Mouse (Mus musculus) midbrain, embryonic 12.5 days (tissue): ENCODE data around the gene Olfr612. TPM values are rescaled to one million over a fixed set of nuclear protein-coding genes. Genes with fewer than 3 reads are reported as not detected.
"Not testable (repeated sequence)": the region's sequence is repeated elsewhere in the genome, so short reads cannot be mapped to it uniquely, and the experiment has no call there.

Experiments used
- ATAC-seq: fragments of 200-750 bp; cut with Nextera tagmentation; 2 replicates; pipeline ENCODE4 v1.8.0; 2017; ENCODE audit warnings: low read depth, moderate TSS enrichment, moderate library complexity; ENCODE audit not compliant: low FRiP score
- H3K27ac ChIP-seq: fragments of 300-500 bp; sonication (generic); replicated peaks from 2 replicates; pipeline ENCODE4 v1.5.1; 2016; ENCODE audit warnings: mild to moderate bottlenecking
- H3K27me3 ChIP-seq: fragments of 300-500 bp; sonication (generic); 2 replicates; pipeline ENCODE4 v1.6.1; 2016; ENCODE audit warnings: mild to moderate bottlenecking
- H3K36me3 ChIP-seq: fragments of 300-500 bp; sonication (generic); 2 replicates; pipeline ENCODE4 v1.6.1; 2016
- H3K4me1 ChIP-seq: fragments of 300-500 bp; sonication (generic); 2 replicates; pipeline ENCODE4 v1.6.1; 2016
- H3K4me2 ChIP-seq: fragments of 300-500 bp; sonication (generic); replicated peaks from 2 replicates; pipeline ENCODE4 v1.6.1; 2016; ENCODE audit warnings: mild to moderate bottlenecking, moderate library complexity
- H3K4me3 ChIP-seq: fragments of 300-500 bp; sonication (generic); 2 replicates; pipeline ENCODE4 v1.5.1; 2016; ENCODE audit warnings: mild to moderate bottlenecking
- H3K9ac ChIP-seq: fragments of 300-500 bp; sonication (generic); replicated peaks from 2 replicates; pipeline ENCODE4 v1.6.1; 2016; ENCODE audit warnings: mild to moderate bottlenecking, moderate library complexity
- H3K9me3 ChIP-seq: fragments of 300-500 bp; sonication (generic); 2 replicates; pipeline ENCODE4 v1.6.1; 2016; ENCODE audit warnings: mild to moderate bottlenecking
- WGBS: fragments of 180-500 bp; shearing (Covaris S2); methylation state at CpG from one replicate; pipeline ENCODE4 v1.1.7; 2016; 5-methylcytosine and 5-hydroxymethylcytosine counted together
- microRNA-seq: library from miRNA; unstranded; fragments of <30 nt; microRNA quantifications from one replicate; pipeline ENCODE4, GENCODE M21; 2017
- polyA plus RNA-seq: library from polyadenylated mRNA; unstranded; fragments of >200 nt; fragmentation: Nextera tagmentation; extraction: Ambion mirVana; gene quantifications from 2 replicates; pipeline ENCODE4 v1.2.1, GENCODE M21; 2016

Olfr612 gene
- not detected in 2 replicates for polyA plus RNA-seq

GRCm38 (mm10) chr7:103542617-103543016 is at the start of gene Olfr612:
TSS of gene Olfr612 (minus strand) at chr7:103542717.
- not testable (repeated sequence) for H3K4me3 ChIP-seq, H3K27ac ChIP-seq, H3K4me2 ChIP-seq, H3K4me1 ChIP-seq, H3K36me3 ChIP-seq, ATAC-seq, H3K27me3 ChIP-seq, H3K9ac ChIP-seq, H3K9me3 ChIP-seq
- WGBS: 86% methylated on average over 2 of the region's 2 CpGs

GRCm38 (mm10) chr7:103589803-103590202 is 47.3 kb upstream of the Olfr612 start, which contains the start of gene Olfr618:
TSS of gene Olfr618 (plus strand) at chr7:103590103.
- H3K36me3 ChIP-seq: no peaks in the 10 kb centered on the region
- H3K27ac ChIP-seq: no peak within 1 kb of the TSS
- no peak within 1 kb of the TSS for H3K4me2 ChIP-seq
- H3K4me3 ChIP-seq: no peak within 1 kb of the TSS
- H3K9ac ChIP-seq: no peak within 1 kb of the TSS
- ATAC-seq: no peak
- no peaks in the 10 kb centered on the region for H3K4me1 ChIP-seq
- WGBS: 64% methylated on average over 2 of the region's 2 CpGs
- no peaks in the 10 kb centered on the region for H3K27me3 ChIP-seq
- H3K9me3 ChIP-seq: no peaks in the 10 kb centered on the region

DNA sequence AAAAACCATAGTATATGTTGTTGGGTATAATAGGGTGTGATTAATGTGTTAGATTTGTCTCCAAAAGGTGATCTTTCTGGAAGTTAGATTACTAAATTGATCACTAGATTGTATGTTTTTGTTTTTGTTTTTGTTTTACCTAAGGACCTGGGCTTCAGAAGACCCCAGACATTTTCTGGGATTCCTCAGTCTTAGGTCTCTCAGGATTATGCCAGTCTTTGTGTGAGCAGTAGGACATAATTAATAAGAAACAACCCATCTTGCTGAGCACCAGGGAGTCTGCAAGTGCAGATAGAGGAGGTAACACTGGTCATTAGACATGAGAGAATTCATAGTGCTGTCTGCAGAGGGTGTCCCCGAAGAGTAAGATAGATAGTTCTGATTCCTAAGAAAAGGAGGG is 30.2 kb upstream of the Olfr612 start, which contains the start of gene Olfr617:
Gene Olfr617 (plus strand): TSS at position 301 of the 400 bp plus-strand sequence.
- Histone ChIP-seq H3K4me2 (no peak within 1 kb of the TSS), H3K9me3 (no peaks in the 10 kb centered on the region), H3K4me3 (no peak within 1 kb of the TSS), H3K27me3 (no peaks in the 10 kb centered on the region), H3K4me1 (no peaks in the 10 kb centered on the region), H3K9ac (no peak within 1 kb of the TSS), H3K36me3 (no peaks in the 10 kb centered on the region), H3K27ac (no peak within 1 kb of the TSS)
- ATAC-seq: no peak
- 82% methylated on average over 1 of the region's 1 CpGs for WGBS

- Histone ChIP-seq H3K4me2 (no peak within 1 kb of the TSS), H3K27me3 (no peaks in the 10 kb centered on the region), H3K9ac (no peak within 1 kb of the TSS), H3K4me1 (no peaks in the 10 kb centered on the region), H3K27ac (no peak within 1 kb of the TSS), H3K36me3 (no peaks in the 10 kb centered on the region), H3K9me3 (no peaks in the 10 kb centered on the region), H3K4me3 (no peak within 1 kb of the TSS)
- no peak for ATAC-seq
- 75% methylated on average over 3 of the region's 3 CpGs for WGBS
These were observed 26.5 kb upstream of the Olfr612 start, which contains the start of gene Olfr616 for GRCm38 (mm10) chr7:103569043-103569442. TSS of gene Olfr616 (minus strand) at chr7:103569143.

- Histone ChIP-seq H3K36me3 (no peaks in the 10 kb centered on the region), H3K9ac (no peak within 1 kb of the TSS), H3K4me1 (no peaks in the 10 kb centered on the region), H3K27me3 (no peaks in the 10 kb centered on the region), H3K9me3 (no peaks in the 10 kb centered on the region), H3K4me2 (no peak within 1 kb of the TSS), H3K4me3 (no peak within 1 kb of the TSS), H3K27ac (no peak within 1 kb of the TSS)
- WGBS: 85% methylated on average over 2 of the region's 2 CpGs
- no peak for ATAC-seq
These were observed 13.3 kb upstream of the Olfr612 start, which contains the start of gene Olfr615 for GRCm38 (mm10) chr7:103555779-103556178. TSS of gene Olfr615 (plus strand) at chr7:103556079.

DNA sequence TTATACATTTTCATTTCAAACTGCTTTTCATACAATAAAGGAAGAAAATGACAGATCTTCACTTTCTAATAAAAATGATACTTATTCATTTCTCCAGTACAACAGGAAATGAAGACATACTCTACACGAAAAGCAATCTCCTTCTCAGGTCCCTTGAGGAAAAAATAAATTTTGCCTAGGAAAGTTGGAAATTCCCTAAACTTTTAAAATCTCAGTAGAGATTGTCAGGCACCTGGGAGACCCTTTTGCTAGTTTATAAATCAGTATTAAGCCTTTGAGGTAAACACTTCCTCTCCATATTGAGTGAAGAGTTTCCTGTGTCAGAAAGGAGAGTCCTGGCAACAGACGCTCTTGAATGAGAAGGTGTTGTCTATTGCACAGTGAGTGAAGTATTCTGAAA is 5.3 kb upstream of the Olfr612 start, which contains the start of gene Olfr613:
Gene Olfr613 (plus strand): TSS at position 301 of the 400 bp plus-strand sequence.
- no peaks in the 10 kb centered on the region for H3K27me3 ChIP-seq
- H3K9me3 ChIP-seq: no peaks in the 10 kb centered on the region
- no peak within 1 kb of the TSS for H3K27ac ChIP-seq
- 89% methylated on average over 2 of the region's 2 CpGs for WGBS
- no peak within 1 kb of the TSS for H3K4me3 ChIP-seq
- no peak within 1 kb of the TSS for H3K9ac ChIP-seq
- H3K36me3 ChIP-seq: no peaks in the 10 kb centered on the region
- no peak within 1 kb of the TSS for H3K4me2 ChIP-seq
- H3K4me1 ChIP-seq: no peaks in the 10 kb centered on the region
- no peak for ATAC-seq

DNA sequence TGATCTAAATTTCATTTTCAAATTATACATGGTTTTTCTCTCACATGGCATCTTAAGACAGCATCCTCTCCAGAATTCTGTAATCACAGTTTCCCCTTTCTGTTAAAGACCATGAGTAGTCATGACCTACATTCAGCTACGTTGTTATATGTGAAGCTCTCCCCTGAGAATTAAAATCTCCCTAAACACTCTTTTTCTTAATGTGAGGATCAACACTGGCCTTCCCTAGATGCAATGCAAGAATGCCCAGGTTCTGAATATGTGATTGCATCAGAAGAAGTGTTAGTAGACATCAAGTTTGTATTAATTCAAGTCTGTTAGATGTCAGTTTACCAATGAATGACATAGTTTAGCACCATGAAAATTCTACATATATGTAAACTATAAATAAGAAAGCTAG is 21.8 kb downstream of the Olfr612 start, which contains the start of gene Olfr611:
Gene Olfr611 (minus strand): TSS at position 101 of the 400 bp plus-strand sequence.
- not testable (repeated sequence) for H3K27ac ChIP-seq, ATAC-seq, H3K4me1 ChIP-seq, H3K36me3 ChIP-seq, H3K9ac ChIP-seq, H3K4me2 ChIP-seq, H3K4me3 ChIP-seq, H3K9me3 ChIP-seq, H3K27me3 ChIP-seq
- WGBS: 69% methylated on average over 1 of the region's 1 CpGs

GRCm38 (mm10) chr7:103512022-103512421 is 30.5 kb downstream of the Olfr612 start, which contains the start of gene Olfr610:
TSS of gene Olfr610 (minus strand) at chr7:103512122.
- no peak within 1 kb of the TSS for H3K9ac ChIP-seq
- no peaks in the 10 kb centered on the region for H3K4me1 ChIP-seq
- H3K27me3 ChIP-seq: no peaks in the 10 kb centered on the region
- ATAC-seq: no peak
- H3K27ac ChIP-seq: no peak within 1 kb of the TSS
- no peak within 1 kb of the TSS for H3K4me3 ChIP-seq
- H3K4me2 ChIP-seq: no peak within 1 kb of the TSS
- no peaks in the 10 kb centered on the region for H3K9me3 ChIP-seq
- WGBS: 89% methylated on average over 2 of the region's 2 CpGs
- no peaks in the 10 kb centered on the region for H3K36me3 ChIP-seq

GRCm38 (mm10) chr7:103497962-103498361 is 44.6 kb downstream of the Olfr612 start, which contains the start of gene Olfr609:
TSS of gene Olfr609 (minus strand) at chr7:103498062.
- Histone ChIP-seq H3K9ac (no peak within 1 kb of the TSS), H3K4me1 (no peaks in the 10 kb centered on the region), H3K27ac (no peak within 1 kb of the TSS), H3K27me3 (no peaks in the 10 kb centered on the region), H3K4me2 (no peak within 1 kb of the TSS), H3K36me3 (no peaks in the 10 kb centered on the region), H3K9me3 (no peaks in the 10 kb centered on the region), H3K4me3 (no peak within 1 kb of the TSS)
- 76% methylated on average over 1 of the region's 1 CpGs for WGBS
- ATAC-seq: no peak

Small RNA genes lying within 50 kb of the gene (microRNA-seq; reads per million reads assigned to microRNA genes)
- gene Gm26506: not detected

Other genes starting within 250 kb of the Olfr612 start
- gene Olfr596, start 237.1 kb downstream of the Olfr612 start, polyA plus RNA-seq: not detected in 2 replicates
- gene Olfr597, start 226.4 kb downstream of the Olfr612 start, polyA plus RNA-seq: not detected in 2 replicates
- not detected in 2 replicates for gene Olfr598, start 219.1 kb downstream of the Olfr612 start, polyA plus RNA-seq
- not detected in 2 replicates for gene Olfr599, start 206.8 kb downstream of the Olfr612 start, polyA plus RNA-seq
- not detected in 2 replicates for gene Olfr600, start 193.0 kb downstream of the Olfr612 start, polyA plus RNA-seq
- not detected in 2 replicates for gene Olfr601, start 180.1 kb downstream of the Olfr612 start, polyA plus RNA-seq
- not detected in 2 replicates for gene Olfr603, start 156.5 kb downstream of the Olfr612 start, polyA plus RNA-seq
- not detected in 2 replicates for gene Usp17lc, start 127.6 kb downstream of the Olfr612 start, polyA plus RNA-seq
- not detected in 2 replicates for gene Olfr605, start 97.3 kb downstream of the Olfr612 start, polyA plus RNA-seq
- gene Olfr606, start 93.7 kb downstream of the Olfr612 start, polyA plus RNA-seq: not detected in 2 replicates
- gene Olfr607, start 78.6 kb downstream of the Olfr612 start, polyA plus RNA-seq: not detected in 2 replicates
- not detected in 2 replicates for gene Olfr608, start 72.8 kb downstream of the Olfr612 start, polyA plus RNA-seq
- gene Olfr609, start 44.7 kb downstream of the Olfr612 start, polyA plus RNA-seq: not detected in 2 replicates
- gene Olfr610, start 30.6 kb downstream of the Olfr612 start, polyA plus RNA-seq: not detected in 2 replicates
- gene Olfr611, start 21.9 kb downstream of the Olfr612 start, polyA plus RNA-seq: not detected in 2 replicates
- gene Olfr613, start 5.4 kb upstream of the Olfr612 start, polyA plus RNA-seq: not detected in 2 replicates
- gene Olfr615, start 13.4 kb upstream of the Olfr612 start, polyA plus RNA-seq: not detected in 2 replicates
- not detected in 2 replicates for gene Olfr616, start 26.4 kb upstream of the Olfr612 start, polyA plus RNA-seq
- gene Olfr617, start 30.3 kb upstream of the Olfr612 start, polyA plus RNA-seq: not detected in 2 replicates
- not detected in 2 replicates for gene Olfr618, start 47.4 kb upstream of the Olfr612 start, polyA plus RNA-seq
- gene Olfr619, start 57.9 kb upstream of the Olfr612 start, polyA plus RNA-seq: not detected in 2 replicates
- gene Olfr620, start 69.8 kb upstream of the Olfr612 start, polyA plus RNA-seq: not detected in 2 replicates
- gene Olfr622, start 100.0 kb upstream of the Olfr612 start, polyA plus RNA-seq: not detected in 2 replicates
- not detected in 2 replicates for gene Olfr623, start 121.0 kb upstream of the Olfr612 start, polyA plus RNA-seq
- not detected in 2 replicates for gene Olfr624, start 128.5 kb upstream of the Olfr612 start, polyA plus RNA-seq
- not detected in 2 replicates for gene Olfr625-ps1, start 140.0 kb upstream of the Olfr612 start, polyA plus RNA-seq
- gene Olfr243, start 172.0 kb upstream of the Olfr612 start, polyA plus RNA-seq: not detected in 2 replicates
- not detected in 2 replicates for gene Olfr628, start 187.7 kb upstream of the Olfr612 start, polyA plus RNA-seq
- not detected in 2 replicates for gene Olfr629, start 202.2 kb upstream of the Olfr612 start, polyA plus RNA-seq
- not detected in 2 replicates for gene Olfr630, start 214.6 kb upstream of the Olfr612 start, polyA plus RNA-seq
- gene Olfr69, start 228.9 kb upstream of the Olfr612 start, polyA plus RNA-seq: not detected in 2 replicates
- not detected in 2 replicates for gene Olfr68, start 237.0 kb upstream of the Olfr612 start, polyA plus RNA-seq
- gene Olfr67, start 249.1 kb upstream of the Olfr612 start, polyA plus RNA-seq: not detected in 2 replicates